Mouse (Mus musculus) retina, embryonic 14.5 days (tissue): Measurements from ENCODE around the gene Cenpu.
A peak's percentile ranks its signal among the peaks of the same experiment; 100 is the strongest.

Experiments
- DNase-seq: peaks from one replicate; pipeline ENCODE4 v3.0.0-alpha.2; 2015; ENCODE audit warnings: low spot score

Cenpu gene

GRCm38 (mm10) chr8:46599314-46599904 lies 47.6 kb downstream of the Cenpu start:
- no peak for DNase-seq

- DNase-seq = no peak
Observed at GRCm38 (mm10) chr8:46600959-46601707, 49.3 kb downstream of the Cenpu start.

DNA sequence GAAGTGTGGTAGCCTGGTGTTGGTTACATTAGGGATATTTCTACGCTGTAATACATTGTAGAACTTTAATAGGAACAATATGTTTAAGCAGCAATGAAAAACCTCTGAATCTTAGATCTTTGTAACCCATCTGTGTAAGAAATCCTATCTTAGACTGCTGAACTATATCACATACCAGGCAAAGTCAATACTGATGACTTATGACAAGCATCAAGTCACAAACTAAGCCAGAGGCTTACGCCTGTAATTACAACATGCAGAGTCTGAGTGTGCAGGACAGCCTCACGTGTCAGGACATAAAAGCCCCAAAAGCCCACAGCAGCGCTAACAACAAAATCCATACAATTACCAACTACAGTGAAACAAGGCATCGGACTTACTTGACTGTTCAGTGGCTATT lies 51.8 kb downstream of the Cenpu start:
- DNase-seq = no peak

- no peak for DNase-seq
Observed at GRCm38 (mm10) chr8:46606930-46607329, 55.1 kb downstream of the Cenpu start.

GRCm38 (mm10) chr8:46611557-46611956 lies 59.7 kb downstream of the Cenpu start:
- no peak for DNase-seq

DNA sequence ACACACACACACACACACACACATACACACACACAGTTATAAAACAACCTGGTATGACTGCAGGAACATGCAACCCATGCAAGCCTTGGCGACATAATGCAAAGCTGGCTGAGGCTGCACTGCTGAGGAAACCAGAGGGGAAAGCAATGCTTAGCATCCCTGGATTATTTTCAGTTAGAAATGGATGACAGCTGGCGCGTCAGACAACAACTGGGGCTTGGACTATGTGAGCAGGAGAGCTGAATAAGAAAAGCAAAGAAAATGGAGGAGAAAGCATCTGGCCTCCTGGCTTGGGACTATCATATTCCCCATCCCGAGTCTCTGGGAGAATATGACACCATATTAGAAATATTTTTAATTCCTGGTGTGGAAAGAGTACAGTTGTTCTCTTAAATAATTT lies 61.1 kb downstream of the Cenpu start:
- no peak for DNase-seq

- DNase-seq = peak; percentile 18
Observed at GRCm38 (mm10) chr8:46613377-46613776, 61.5 kb downstream of the Cenpu start.

DNA sequence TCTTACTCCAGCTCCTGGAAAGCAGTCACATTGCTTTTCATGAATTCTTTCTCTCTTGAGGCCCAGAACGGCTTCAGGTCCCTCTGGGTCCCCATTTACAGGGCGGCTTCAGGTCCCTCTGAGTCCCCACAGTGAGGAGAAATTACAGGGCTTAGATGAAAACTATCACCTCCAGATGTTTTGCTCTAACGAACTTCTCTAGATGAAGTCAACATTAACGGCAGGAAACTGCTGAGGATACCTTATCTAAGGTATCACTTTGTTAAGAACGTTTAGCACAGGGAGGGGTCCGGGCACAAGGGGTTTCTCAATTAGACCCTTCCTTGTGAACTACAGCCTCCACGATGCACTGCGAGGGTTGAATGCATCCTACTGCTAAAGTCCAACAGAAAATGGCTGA lies 64.1 kb downstream of the Cenpu start:
- no peak for DNase-seq

DNA sequence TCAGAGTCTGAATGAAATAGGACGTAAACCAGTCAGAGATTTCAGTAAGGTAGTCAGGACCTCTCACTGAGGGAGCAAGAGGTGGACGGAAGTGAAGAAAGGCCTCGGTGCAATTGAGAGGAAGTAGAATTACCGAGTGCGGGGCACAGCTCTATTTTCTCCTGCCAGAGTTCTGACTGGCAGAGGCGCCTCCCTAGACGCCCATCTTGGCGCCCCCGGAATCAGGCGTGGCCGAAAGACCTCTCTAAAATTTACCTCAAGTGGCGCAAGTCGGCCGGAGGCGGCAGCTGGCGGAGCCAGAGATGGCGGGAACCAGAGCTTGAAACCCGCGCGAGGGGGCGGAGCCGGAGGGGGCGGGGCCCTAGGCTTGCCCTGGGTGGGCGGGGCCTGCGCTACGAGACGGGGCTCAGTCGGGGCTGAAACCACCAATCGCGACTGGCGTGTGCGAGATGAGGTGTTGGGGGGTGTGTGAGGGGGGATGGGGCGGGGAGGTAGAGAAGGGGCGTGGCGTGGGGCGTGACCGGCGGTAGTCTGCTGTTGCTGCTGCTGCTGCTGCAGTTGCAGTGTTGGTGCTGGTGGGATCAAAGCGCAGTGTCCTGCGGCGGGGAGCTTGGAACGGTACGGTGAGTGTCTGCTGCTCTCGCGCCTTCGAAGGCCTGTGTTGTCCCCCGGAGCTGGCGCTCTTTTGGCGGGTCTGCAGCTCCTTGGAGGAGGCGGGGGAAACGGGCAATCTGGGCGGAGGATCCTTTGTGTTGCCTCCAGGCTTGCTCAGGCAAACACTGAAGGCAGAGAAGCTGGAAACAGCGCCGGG lies 65.3 kb downstream of the Cenpu start, which contains the start of the genes Primpol and Casp3:
Primpol (minus strand) TSS at position 334 of the 811 bp plus-strand sequence.
Casp3 (plus strand) TSS at position 413 of the 811 bp plus-strand sequence.
- peak; percentile 98 for DNase-seq

DNA sequence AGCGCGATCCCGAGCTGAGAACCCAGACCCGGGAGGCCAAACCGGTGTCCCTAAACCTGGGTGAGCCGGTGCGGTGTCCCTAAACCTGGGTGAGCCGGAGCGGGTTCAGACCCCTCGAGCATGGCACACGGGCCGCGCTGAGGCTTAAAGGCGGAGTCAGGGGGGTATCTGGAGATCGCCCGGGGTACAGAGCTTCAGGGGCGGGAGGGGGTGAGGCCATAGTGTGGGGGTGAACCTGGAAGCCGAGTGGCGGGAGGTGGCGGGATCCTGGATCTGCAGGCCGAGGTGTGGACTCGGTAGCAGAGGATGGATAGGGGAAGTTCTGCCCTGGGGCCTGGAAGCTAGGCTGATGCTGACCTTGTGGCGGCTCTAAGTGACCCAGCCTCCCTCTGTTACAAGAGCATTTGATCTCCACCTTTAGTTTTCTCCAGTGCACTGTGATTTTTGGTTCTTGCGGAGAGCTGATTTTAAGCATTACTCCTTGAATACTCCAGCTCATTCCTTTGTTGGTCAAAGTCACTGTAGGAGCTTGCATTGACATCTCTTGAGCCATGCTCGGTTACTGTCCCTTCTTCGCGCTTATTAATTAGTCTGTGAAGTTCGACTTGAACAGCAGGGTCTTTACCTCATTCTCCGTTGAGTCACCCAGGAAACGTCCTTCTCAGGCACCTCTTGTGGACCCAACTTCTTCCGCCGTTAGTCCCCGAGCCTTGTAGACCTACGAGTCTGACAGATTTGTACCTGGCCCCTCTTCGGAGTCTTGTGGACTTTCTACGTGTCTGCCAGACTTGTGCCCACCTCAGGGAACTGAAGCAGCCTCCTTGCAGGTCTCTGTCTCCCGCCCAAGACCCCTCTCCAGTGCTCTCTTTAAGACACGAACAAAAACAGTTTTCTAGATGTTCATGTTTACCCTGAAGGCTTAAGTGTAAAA lies 66.1 kb downstream of the Cenpu start:
- no peak for DNase-seq

DNA sequence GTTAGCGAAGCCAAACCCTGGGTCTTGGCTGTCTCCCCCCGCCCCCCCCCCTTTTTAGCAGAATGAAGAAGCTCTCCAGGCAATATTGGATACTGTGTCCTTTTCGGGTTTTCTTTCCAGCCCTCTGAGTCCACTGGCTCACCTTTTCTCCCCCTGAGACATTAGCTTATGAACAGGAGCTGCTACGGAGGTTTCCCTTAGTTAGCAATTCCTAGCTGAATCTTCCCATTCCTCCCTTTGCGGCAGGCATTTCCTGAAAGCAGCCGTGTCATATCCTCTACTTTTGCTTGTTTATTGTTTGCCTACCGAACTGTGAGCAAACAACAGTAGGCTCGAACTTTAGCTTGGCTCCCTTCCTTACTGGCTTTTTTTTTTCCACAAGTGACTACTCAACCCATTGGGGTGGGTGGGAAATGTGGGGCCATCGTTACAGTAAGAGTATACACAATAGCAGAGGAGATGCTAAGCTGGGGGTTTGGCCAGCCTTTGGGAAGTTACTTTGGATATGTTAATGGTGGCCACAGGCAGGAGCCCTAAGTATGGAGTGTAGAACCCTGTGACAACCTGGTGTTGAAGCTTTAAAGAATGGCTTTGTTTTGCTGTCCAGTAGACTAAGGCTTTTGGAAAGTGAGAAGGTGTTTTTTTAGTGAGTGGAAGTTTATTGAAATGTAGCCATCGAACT lies 67.0 kb downstream of the Cenpu start:
- peak; percentile 15 for DNase-seq

- peak; percentile 19 for DNase-seq
Observed at GRCm38 (mm10) chr8:46622446-46623270, 70.8 kb downstream of the Cenpu start.

GRCm38 (mm10) chr8:46625166-46625565 lies 73.3 kb downstream of the Cenpu start:
- no peak for DNase-seq

DNA sequence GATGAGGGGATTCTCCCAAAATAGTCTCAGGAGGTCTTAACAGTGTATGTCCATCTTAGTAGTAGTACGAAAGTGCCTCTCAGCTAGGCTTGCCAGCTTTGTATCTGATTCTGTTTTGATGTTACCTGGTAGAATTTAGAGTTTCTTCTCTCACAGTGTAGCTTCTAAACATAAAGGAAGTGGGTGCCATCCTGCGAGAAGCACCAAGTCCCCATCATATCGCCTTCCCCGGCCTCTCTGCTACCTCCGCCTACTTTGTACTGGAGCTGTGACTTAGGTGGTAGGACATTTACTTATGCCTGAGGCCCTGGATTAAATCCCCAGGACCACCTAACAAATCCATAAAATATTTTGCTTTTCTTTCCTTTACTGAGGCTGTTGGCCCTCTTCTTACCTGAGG lies 74.8 kb downstream of the Cenpu start:
- no peak for DNase-seq

DNA sequence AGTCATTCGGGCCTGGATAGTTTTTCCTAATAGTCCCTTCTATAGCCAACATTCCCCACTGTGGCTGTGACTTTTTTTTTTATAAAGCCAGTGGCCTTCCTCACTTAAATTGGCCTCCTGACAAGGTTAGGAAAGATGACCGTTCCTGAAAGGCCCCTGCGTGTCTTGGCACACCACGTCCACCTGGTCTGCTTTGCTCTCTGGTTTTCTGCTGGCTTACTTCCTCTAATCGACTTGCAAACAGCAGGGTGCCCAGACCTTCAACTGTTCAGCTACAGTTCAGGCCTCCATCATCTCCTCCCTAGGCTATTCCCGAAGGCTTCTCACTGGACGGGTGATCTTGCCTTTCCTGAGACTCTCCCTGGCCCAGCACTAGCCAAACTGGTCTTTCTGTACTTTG lies 76.1 kb downstream of the Cenpu start:
- DNase-seq = no peak

DNA sequence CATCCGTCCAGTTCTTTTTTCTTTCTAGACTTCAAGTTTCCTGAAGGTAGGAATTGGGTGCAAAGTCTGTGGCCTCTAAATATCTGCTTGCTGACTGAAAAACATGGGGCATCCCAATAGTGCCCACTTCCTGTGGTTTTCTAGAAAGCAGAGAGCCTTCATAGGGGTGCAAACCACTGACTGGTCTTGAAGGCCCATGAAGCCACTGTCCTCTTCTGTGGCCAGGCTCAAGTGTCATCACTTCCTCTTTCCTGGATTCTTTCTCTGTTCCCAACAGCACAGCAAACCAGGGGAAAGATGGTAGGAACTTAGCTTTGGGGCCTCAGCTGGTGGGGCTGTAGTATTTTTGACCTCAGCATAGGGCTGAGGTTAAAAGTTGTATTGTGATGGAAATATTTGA lies 76.8 kb downstream of the Cenpu start:
- DNase-seq = no peak
